Mouse (Mus musculus) layer of hippocampus, adult 9-10 months (tissue): ENCODE measurements around the gene Ctdnep1.
"Not testable (repeated sequence)": the region's sequence is repeated elsewhere in the genome, so short reads cannot be mapped to it uniquely, and the experiment has no call there.

Experiments used
- DNase-seq: peaks from one replicate; pipeline ENCODE4 v3.0.0; 2022; ENCODE audit warnings: low spot score

Gene Ctdnep1

DNA sequence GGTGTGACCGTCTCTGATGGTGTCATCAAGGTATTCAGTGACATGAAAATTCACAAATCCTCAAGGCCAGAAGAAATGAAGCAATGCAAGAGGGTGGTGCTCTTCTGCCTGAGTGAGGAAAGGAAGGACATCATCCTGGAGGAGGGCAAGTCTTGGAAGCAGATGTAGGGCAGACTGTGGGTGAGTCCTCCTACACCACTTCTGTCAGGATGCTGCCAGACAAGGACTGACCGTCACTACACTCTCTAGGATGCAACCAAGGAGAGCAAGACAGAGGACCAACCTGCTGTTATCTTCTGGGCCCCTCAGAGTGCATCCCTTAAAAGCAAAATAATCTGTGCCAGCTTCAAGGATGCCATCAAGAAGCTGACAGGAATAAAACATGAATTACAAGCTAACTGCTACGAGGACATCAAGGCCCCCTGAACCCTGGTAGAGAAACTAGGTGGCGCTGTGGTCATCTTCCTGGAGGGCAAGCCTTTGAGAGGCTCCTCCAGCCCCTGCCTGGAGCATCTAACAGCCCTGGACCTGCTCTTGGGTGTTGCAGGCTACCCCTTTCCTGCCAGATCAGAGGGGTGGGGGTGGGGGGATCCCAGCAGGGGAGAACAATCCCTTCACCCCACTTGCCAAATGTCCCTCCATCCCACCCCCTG lies 30.0 kb upstream of the Ctdnep1 start:
- DNase-seq = no peak

GRCm38 (mm10) chr11:69952274-69952673 lies 28.7 kb upstream of the Ctdnep1 start:
- no peak for DNase-seq

DNA sequence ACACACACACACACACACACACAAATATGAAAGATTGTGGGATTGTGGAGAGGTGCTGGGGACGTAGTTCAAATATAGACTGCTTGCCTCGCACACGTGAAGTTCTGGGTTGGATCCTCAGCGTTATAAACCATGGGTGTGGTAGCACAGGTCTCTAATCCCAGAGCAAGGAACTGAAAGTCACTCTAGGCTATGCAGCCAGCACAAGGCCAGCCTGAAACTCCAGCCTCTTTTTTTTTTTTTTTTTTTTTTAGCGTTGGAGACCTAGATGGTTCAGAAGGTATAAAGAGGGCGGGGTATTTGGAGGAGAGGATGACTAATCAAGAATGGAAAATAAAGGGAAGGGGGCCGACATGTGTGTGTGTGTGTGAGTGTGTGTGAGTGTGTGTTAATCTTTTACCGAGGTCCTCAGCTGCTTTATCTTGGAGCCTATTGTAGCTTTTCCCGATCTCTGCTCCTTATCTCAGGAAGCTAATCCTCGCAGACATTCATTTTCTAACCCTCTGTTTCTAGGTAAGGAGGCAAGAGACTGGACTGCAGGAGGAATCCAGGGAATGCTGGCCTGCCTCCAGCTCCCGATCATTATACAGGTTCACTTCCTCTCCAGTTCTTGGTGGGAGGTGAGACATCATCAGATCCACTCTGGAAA lies 27.6 kb upstream of the Ctdnep1 start:
- no peak for DNase-seq

- not testable (repeated sequence) for DNase-seq
Measured at GRCm38 (mm10) chr11:69955618-69956017, 25.3 kb upstream of the Ctdnep1 start.

DNA sequence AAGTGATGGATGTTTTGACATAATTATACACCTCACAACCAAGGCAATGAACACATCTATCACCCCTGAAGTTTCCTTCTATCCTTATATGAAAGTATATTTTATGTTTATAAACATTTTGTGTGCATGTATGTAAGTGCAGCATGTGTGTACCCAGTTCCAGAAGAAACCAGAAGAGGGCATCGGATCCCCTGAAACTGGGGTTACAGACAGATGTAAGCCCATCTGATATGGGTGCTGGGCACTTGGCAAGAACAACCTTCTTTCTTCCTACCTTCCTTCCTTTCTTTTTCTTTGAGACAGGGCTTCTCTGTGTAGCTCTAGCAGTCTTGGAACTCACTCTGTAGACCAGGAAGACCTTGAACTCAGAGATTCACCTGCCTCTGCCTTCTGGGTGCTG lies 24.7 kb upstream of the Ctdnep1 start:
- DNase-seq = no peak

GRCm38 (mm10) chr11:69960616-69961015 lies 20.3 kb upstream of the Ctdnep1 start:
- DNase-seq = no peak

DNA sequence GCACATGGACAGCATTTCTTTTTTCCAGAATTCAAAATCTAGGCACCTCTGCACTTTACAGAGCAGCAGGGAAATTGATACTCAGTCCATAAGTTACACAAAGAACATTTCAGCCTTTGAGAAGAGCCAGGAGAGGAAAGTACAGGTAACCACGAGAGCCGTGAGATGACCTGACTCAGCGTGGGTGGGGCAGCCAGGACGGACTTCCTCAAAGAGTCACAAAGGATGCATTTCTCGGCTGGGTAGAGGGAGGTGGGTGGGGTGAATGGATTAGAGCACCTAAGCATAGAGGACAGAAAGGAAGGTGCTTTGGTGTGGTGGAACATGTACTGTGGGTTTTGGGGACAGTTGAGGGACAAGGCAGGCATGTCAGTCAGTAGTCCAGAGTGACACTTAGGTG lies 19.1 kb upstream of the Ctdnep1 start:
- no peak for DNase-seq

DNA sequence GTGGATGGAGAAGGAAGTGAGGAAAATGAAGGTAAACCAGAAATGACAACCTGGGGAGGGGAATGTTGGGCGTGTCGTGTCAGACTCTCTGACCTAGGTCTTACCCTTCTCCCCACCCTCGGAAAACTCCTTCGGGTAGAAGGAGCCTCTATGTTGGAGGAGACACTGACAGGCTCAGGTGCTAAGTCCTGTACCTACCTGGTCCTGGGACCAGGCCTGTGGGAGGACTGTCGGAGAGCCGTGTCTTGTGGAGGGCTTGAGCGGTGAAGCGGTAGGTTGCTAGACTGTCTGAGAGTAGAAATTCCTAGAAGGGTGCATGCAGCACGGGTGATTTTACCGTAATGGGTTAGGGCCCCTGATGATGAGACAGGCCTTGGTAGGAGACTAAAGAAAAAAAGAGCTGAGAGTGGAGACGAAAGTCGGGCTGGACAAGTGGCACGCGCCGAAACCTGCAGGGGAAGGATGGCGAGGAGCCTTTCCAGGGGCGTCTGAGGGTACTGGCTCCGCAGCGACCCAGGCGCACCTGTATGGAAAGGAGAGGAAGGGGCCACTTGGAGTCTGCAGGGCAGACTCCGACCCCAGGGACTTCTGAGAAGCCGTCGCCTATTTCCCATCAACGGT lies 16.2 kb upstream of the Ctdnep1 start, which contains the start of gene Cldn7:
Gene Cldn7, plus strand, starts transcription at position 130 of the 621 bp plus-strand sequence.
- no peak for DNase-seq

DNA sequence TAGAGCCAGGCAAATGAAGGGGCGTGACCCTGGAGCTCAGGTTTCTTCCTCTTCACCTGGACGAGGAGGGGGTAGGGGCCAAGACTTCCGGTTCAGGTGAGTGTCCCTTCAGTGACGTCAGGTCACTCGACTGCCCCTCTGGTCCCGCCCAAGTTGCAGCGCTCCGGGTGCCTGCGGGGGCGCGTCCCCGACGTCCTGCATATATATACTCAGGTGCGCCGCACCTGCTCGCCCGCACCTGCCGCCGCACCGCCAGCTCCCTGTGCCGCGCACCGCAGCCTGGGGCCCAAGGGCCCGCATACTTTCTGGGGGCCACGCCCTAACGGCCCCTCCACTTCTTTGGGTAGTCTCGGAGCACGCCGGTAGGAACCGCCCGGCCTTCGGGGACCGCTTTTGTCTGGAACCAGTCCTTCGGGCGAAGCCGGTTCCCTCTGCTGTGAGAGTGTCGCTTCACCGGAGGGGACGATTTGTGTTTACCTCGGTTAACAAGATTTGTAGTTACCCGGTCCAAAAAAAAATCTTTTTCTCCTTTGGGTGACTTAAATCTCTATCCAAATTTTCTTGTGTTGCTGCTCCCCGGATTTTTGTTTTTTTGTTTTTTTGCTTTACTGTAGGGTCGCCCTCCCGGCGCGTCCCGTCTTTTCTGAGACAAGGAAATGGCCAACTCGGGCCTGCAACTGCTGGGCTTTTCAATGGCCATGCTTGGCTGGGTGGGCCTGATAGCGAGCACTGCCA lies 15.5 kb upstream of the Ctdnep1 start:
- DNase-seq = no peak

- DNase-seq = no peak
Measured at GRCm38 (mm10) chr11:69966006-69966859, 14.7 kb upstream of the Ctdnep1 start.

DNA sequence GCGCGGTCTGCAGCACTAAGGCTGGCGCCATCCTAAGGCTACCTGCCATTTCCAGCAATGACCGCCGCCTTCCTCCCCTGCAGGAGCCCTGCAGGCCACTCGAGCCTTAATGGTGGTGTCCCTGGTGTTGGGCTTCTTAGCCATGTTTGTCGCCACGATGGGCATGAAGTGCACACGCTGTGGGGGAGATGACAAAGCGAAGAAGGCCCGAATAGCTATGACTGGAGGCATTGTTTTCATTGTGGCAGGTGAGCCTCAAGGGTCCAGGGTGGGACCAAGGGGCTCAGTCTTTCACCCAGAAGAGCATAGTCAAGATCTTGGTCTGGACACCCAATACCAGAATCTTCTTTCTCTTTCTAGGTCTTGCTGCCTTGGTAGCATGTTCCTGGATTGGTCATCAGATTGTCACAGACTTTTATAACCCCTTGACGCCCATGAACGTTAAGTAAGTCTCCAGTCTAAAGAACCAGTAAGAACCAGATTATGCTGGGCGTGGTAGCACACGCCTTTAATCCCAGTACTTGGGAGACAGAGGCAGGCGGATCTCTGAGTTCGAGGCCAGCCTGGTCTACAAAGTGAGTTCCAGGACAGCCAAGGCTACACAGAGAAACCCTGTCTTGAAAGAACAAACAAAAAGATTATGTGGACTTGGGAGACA lies 14.0 kb upstream of the Ctdnep1 start:
- no peak for DNase-seq

GRCm38 (mm10) chr11:69968793-69969192 lies 12.2 kb upstream of the Ctdnep1 start:
- no peak for DNase-seq

DNA sequence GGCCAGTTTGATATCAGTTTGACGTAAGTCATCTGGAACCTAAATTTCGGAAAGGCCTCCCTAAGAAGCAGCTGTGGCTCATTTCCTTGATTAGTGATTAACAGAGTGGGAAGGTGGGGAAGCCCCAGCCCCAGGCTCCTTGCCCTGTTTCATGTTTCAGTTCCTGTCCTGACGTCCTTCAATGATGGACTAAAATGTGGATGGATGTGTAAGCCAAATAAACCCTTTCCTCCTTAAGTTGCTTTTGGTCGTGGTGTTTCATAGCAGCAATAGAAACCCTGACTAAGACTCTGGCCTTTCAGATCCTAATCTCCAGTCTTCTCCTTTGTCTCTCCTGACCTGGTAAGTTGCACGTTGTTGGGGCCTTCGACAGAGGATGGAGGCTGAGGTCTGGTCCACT lies 10.7 kb upstream of the Ctdnep1 start:
- no peak for DNase-seq

DNA sequence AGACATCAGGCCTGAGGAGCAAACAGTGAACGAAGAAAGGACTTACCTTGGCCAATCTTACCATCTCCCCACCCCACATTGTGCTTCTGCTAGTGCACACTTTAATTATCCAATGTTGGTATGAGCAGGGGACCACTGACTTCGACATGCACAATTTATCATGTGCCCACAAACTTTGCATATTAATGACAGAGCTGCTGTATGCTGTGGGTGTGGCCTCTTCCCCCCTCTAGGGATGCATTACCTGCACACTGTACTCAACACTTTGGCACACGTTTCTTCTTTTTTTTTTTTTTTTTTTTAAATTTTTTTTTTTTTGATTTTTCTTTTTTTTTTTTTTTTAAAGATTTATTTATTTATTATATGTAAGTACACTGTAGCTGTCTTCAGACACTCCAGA lies 10.2 kb upstream of the Ctdnep1 start:
- DNase-seq = no peak

- no peak for DNase-seq
Measured at GRCm38 (mm10) chr11:69974907-69975306, 6.0 kb upstream of the Ctdnep1 start.

DNA sequence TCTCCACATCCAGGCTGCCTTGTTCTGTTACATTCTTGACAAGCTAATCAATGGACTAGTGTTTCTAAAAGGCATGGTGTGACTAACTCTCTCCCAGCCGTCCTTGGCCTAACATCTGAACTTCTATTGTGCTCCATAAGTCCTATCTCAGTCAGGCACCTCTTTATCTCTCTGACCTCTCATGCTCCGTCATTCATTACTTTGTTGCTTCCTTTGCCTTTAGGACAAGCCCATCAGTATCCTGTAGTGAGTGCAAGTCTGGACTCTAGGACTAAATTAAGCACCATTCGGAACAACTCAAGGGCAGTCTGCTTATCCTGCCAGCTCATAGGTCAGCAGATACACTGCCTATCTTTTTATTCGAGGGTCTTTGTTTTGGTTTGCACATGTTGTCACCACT lies 4.7 kb upstream of the Ctdnep1 start:
- no peak for DNase-seq

DNA sequence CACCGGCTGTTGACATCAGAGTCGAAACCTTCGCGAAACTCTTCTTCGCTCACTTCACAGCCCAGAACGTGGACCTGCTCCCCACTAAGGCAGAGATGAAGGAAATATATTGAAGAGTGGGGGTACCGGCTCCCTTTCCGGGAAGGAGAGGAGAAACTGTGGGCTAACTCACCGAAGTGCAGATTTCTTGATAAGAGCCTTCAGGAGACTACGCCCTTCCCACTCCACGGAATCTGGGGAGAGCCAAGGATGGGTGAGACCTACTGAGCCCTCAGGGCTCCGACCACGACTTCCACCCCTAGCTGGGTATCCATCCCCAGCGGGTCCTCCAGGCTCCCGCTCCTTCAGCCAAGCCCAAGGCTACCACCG lies 1.1 kb upstream of the Ctdnep1 start:
- DNase-seq = no peak

DNA sequence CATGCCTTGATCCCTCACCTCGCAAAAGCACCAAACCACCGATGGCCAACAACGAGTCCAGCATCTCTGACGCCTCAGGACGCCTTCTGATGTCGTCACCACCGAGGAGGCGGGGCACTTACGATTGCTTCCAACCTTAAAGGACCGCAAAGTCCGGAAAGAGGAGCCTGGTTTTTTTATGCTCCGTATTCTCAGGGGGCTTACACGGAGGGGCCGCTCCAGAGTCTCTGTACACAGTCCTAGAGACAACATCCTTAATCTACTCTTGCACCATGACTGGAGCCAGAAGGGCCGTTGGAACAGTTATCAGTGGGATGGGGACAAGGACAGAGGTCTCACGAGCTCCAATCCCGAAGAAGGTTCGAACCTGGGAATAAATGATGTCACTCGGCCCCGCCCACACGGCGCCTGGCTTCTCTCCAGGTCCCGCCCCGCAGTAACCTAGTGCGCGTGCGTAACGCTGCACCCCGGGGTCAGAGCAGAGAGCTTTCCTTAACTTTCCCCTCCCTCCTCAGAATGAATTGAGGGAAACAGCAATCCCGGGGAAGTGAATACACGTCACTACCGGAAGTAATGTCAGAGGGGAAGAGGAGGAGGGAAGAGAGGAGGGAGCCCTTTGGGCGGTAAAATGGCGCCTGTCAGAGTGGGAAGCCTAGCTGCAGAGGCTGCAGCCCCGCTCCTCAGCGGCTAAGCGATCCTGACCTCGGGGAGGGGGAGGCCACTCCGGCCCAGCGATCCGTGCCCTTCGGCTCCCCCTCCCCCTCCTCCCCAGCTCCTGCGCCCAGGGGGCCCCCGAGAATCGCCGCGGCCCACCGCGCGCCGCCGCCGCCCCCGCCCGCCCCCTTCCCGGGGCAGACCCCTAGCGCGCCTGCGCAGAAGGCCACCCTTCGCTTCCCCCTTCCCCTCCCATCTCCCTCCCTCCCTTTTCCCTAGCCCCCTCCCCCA lies 488 bp upstream of the Ctdnep1 start:
- DNase-seq = peak; percentile 99

- DNase-seq = no peak
Measured at GRCm38 (mm10) chr11:69982225-69982624, 1.3 kb downstream of the Ctdnep1 start, which contains the start of gene Elp5. Gene Elp5 (minus strand): TSS chr11:69982517.

GRCm38 (mm10) chr11:69982877-69983276 lies 1.9 kb downstream of the Ctdnep1 start:
- DNase-seq = no peak
